Mouse (Mus musculus) ES-Bruce4 (cell line): ENCODE results near the gene Dcaf4. TPM values are rescaled to one million over a fixed set of nuclear protein-coding genes. Genes with fewer than 3 reads are reported as not detected.

Experiments
- H3K27ac ChIP-seq: 2 replicates; pipeline ENCODE4 v1.5.1; 2012; ENCODE audit warnings: low read length, inconsistent platforms; ENCODE audit not compliant: insufficient read depth
- H3K27me3 ChIP-seq: 2 replicates; pipeline ENCODE4 v1.6.1; 2012; ENCODE audit warnings: mild to moderate bottlenecking, low read length, inconsistent platforms; ENCODE audit not compliant: control insufficient read depth, poor library complexity, insufficient read depth, severe bottlenecking
- H3K36me3 ChIP-seq: 2 replicates; pipeline ENCODE4 v1.6.1; 2012; ENCODE audit warnings: inconsistent platforms, mild to moderate bottlenecking, low read length, moderate library complexity; ENCODE audit not compliant: control insufficient read depth, poor library complexity, insufficient read depth, severe bottlenecking
- H3K4me1 ChIP-seq: one replicate; pipeline ENCODE4 v1.8.1; 2011; ENCODE audit warnings: low read length; ENCODE audit not compliant: control insufficient read depth, insufficient read depth
- H3K4me3 ChIP-seq: 2 replicates; pipeline ENCODE4 v1.5.1; 2011; ENCODE audit warnings: low read depth, mild to moderate bottlenecking, low read length
- H3K9ac ChIP-seq: 2 replicates; pipeline ENCODE4 v1.6.1; 2012; ENCODE audit warnings: low read depth, mild to moderate bottlenecking, inconsistent platforms; ENCODE audit not compliant: poor library complexity, severe bottlenecking
- H3K9me3 ChIP-seq: replicated peaks from 2 replicates; pipeline ENCODE4 v1.6.1; 2012; ENCODE audit warnings: mild to moderate bottlenecking, low read length, inconsistent platforms; ENCODE audit not compliant: control insufficient read depth, poor library complexity, insufficient read depth, severe bottlenecking
- CTCF ChIP-seq: IDR thresholded peaks from one replicate; pipeline ENCODE4 v1.8.1; 2011; ENCODE audit warnings: low read depth, low read length
- EP300 ChIP-seq: IDR thresholded peaks from 2 replicates; pipeline ENCODE4 v1.6.1; 2011; ENCODE audit warnings: low read depth, low read length; ENCODE audit not compliant: insufficient read depth
- POLR2A ChIP-seq: IDR thresholded peaks from one replicate; pipeline ENCODE4 v1.8.1; 2011; ENCODE audit warnings: low read length; ENCODE audit not compliant: insufficient read depth
- polyA plus RNA-seq: library from polyadenylated mRNA; stranded (reverse); fragments of >200 nt; gene quantifications from 2 replicates; pipeline ENCODE4 v1.2.4, GENCODE M21; 2011; ENCODE audit warnings: low read depth; ENCODE audit not compliant: missing spikeins, insufficient read depth, insufficient read length

Gene Dcaf4
- polyA plus RNA-seq, 1 experiment = 125 TPM

- H3K36me3 ChIP-seq = peaks cover 21% of the 10 kb centered on the region
- no peak for TF ChIP-seq CTCF
- no peak for TF ChIP-seq POLR2A
- TF ChIP-seq EP300 = no peak
- H3K9ac ChIP-seq = no peak overlapping the region
Observed at GRCm38 (mm10) chr12:83586628-83587027, 66.4 kb downstream of the Dcaf4 start.

More at GRCm38 (mm10) chr12:83586628-83587027, 66.4 kb downstream of the Dcaf4 start:
- Histone ChIP-seq H3K4me1 (peaks cover 2% of the 10 kb centered on the region), H3K9me3 (no peaks in the 10 kb centered on the region), H3K27ac (no peak overlapping the region), H3K4me3 (no peak overlapping the region), H3K27me3 (no peaks in the 10 kb centered on the region)

Other genes with a start within 250 kb of the Dcaf4 start
- gene Dpf3, start 32.8 kb upstream of the Dcaf4 start, polyA plus RNA-seq = 0.81 TPM in 1 of 2 replicates, not detected in the other
- 37.7 and 38.0 TPM in 2 replicates for gene Zfyve1, start 76.8 kb downstream of the Dcaf4 start, polyA plus RNA-seq
- 370 and 372 TPM in 2 replicates for gene Rbm25, start 110.8 kb downstream of the Dcaf4 start, polyA plus RNA-seq
- gene Psen1, start 167.7 kb downstream of the Dcaf4 start, polyA plus RNA-seq = 49.5 and 55.4 TPM in 2 replicates
- gene Papln, start 243.2 kb downstream of the Dcaf4 start, polyA plus RNA-seq = 0.67 and 0.85 TPM in 2 replicates